Mouse (Mus musculus) hematopoietic stem cell, adult 5-6 weeks (primary cell): Measurements from ENCODE around the gene Ddx25. TPM values are rescaled to one million over a fixed set of nuclear protein-coding genes. Genes with fewer than 3 reads are reported as not detected.
A peak's percentile ranks its signal among the peaks of the same experiment; 100 is the strongest.

Experiments
- ATAC-seq, 2 experiments: fragments of 125-278 bp in 1 of 2; replicated peaks in 1 of 2; 2 replicates each; pipeline ENCODE4 v1.8.0; 2016 to 2017; ENCODE audit warnings: inconsistent platforms in 2 of 2, mild to moderate bottlenecking in 2 of 2, moderate number of reproducible peaks in 2 of 2, low read depth in 1 of 2, moderate TSS enrichment in 1 of 2; ENCODE audit not compliant: low FRiP score in 2 of 2, poor library complexity in 2 of 2, severe bottlenecking in 2 of 2, insufficient read depth in 1 of 2, low TSS enrichment in 1 of 2
- total RNA-seq: library from RNA; stranded (forward); fragments of 172-1452, 232-1000 nt; gene quantifications from 2 replicates; pipeline ENCODE4 v1.2.3, GENCODE M21; 2017

Ddx25 gene
- total RNA-seq, 1 experiment from 2014 or later: not detected

GRCm38 (mm10) chr9:35518169-35518568 is 40.2 kb downstream of the Ddx25 start, which contains the start of gene Gm1113:
Gene Gm1113, minus strand, starts transcription at chr9:35518269.
- ATAC-seq: no peak

GRCm38 (mm10) chr9:35516711-35517110 is 41.6 kb downstream of the Ddx25 start:
- ATAC-seq: no peak

- no peak for ATAC-seq
These were observed 42.1 kb downstream of the Ddx25 start for GRCm38 (mm10) chr9:35516182-35516581.

GRCm38 (mm10) chr9:35513900-35514299 is 44.4 kb downstream of the Ddx25 start:
- ATAC-seq: no peak

GRCm38 (mm10) chr9:35508234-35508633 is 50.1 kb downstream of the Ddx25 start:
- ATAC-seq: no peak

- ATAC-seq: no peak
These were observed 55.8 kb downstream of the Ddx25 start for GRCm38 (mm10) chr9:35502361-35503000.

GRCm38 (mm10) chr9:35499946-35500345 is 58.4 kb downstream of the Ddx25 start:
- ATAC-seq: no peak

- ATAC-seq: 0 out of 4 replicates have a peak, but pooled peaks of 1 of the 2 experiments have one; percentile 20
These were observed 62.9 kb downstream of the Ddx25 start for GRCm38 (mm10) chr9:35495471-35495870.

- ATAC-seq: no peak
These were observed 63.4 kb downstream of the Ddx25 start for GRCm38 (mm10) chr9:35494937-35495336.

GRCm38 (mm10) chr9:35493733-35494092 is 64.6 kb downstream of the Ddx25 start:
- no peak for ATAC-seq

GRCm38 (mm10) chr9:35493033-35493732 is 65.1 kb downstream of the Ddx25 start:
- no peak for ATAC-seq

- ATAC-seq: no peak; a peak in 1 of 4 replicates
These were observed 67.0 kb downstream of the Ddx25 start for GRCm38 (mm10) chr9:35491109-35491866.

GRCm38 (mm10) chr9:35488496-35488895 is 69.8 kb downstream of the Ddx25 start:
- no peak for ATAC-seq

Other genes starting within 250 kb of the Ddx25 start
- 0.94 and 2.0 TPM in 2 replicates for gene Cdon, start 137.4 kb downstream of the Ddx25 start, total RNA-seq
- not detected in 2 replicates for gene Gm1113, start 40.3 kb downstream of the Ddx25 start, total RNA-seq
- 36.8 and 48.9 TPM in 2 replicates for gene Pus3, start 67 bp upstream of the Ddx25 start, total RNA-seq
- gene Pate2, start 11.8 kb upstream of the Ddx25 start, total RNA-seq: not detected in 2 replicates
- gene Hyls1, start 11.9 kb upstream of the Ddx25 start, total RNA-seq: 6.9 and 10.8 TPM in 2 replicates
- not detected in 2 replicates for gene Pate4, start 53.4 kb upstream of the Ddx25 start, total RNA-seq
- gene Pate3, start 89.7 kb upstream of the Ddx25 start, total RNA-seq: not detected in 2 replicates
- gene Pate1, start 128.9 kb upstream of the Ddx25 start, total RNA-seq: not detected in 2 replicates
- gene Gm17677, start 182.5 kb upstream of the Ddx25 start, total RNA-seq: not detected in 2 replicates
- gene Gm17727, start 219.6 kb upstream of the Ddx25 start, total RNA-seq: not detected in 2 replicates
- not detected in 2 replicates for gene Gm27235, start 231.6 kb upstream of the Ddx25 start, total RNA-seq
- not detected in 2 replicates for gene D730048I06Rik, start 231.6 kb upstream of the Ddx25 start, total RNA-seq